Mouse (Mus musculus) erythroblast, embryonic 14.5 days (primary cell): ENCODE data around the gene Asxl1.

Source experiments
- GATA1 ChIP-seq: IDR thresholded peaks from 2 replicates; pipeline ENCODE4 v1.6.1; 2012; ENCODE audit warnings: low read length, inconsistent platforms, mixed read lengths
- TAL1 ChIP-seq: IDR thresholded peaks from 3 replicates; pipeline ENCODE4 v1.6.1; 2012; ENCODE audit warnings: low read length, inconsistent platforms, mixed read lengths

DNA sequence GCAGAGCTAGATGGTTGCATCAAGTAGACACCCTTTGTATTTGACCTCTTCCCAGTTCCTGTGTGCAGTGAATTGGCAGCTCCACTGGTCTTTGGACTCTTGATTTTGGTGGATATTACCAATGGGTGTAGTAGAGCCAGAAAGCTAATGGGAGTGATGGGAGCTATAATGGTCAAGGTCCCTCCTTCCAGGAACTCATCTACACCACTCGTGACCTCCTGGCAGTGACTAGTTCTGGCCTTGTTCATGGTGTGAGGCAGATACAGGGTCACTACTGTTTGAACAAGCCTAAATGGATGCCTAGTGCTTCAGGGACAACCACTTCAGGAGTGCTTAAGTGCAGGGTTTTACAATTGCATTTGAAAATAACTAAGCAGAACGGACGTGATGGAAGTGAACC lies 58.4 kb downstream of the Asxl1 start:
- TF ChIP-seq TAL1 (no peak), GATA1 (no peak)
